Mouse (Mus musculus) forebrain, embryonic 13.5 days (tissue): Measurements from ENCODE around the gene Cnnm3. TPM values are rescaled to one million over a fixed set of nuclear protein-coding genes. Genes with fewer than 3 reads are reported as not detected.

Source experiments
- ATAC-seq: fragments of 200-750 bp; cut with Nextera tagmentation; 2 replicates; pipeline ENCODE4 v1.8.0; 2017
- H3K27ac ChIP-seq: fragments of 300-500 bp; sonication (generic); 2 replicates; pipeline ENCODE4 v1.5.1; 2015; ENCODE audit warnings: inconsistent platforms, mild to moderate bottlenecking, moderate library complexity
- H3K27me3 ChIP-seq: fragments of 300-500 bp; sonication (generic); 2 replicates; pipeline ENCODE4 v1.6.1; 2015; ENCODE audit warnings: mild to moderate bottlenecking, inconsistent platforms
- H3K36me3 ChIP-seq: fragments of 300-500 bp; sonication (generic); 2 replicates; pipeline ENCODE4 v1.6.1; 2015; ENCODE audit warnings: mild to moderate bottlenecking, inconsistent platforms; ENCODE audit not compliant: poor library complexity, severe bottlenecking
- H3K4me1 ChIP-seq: fragments of 300-500 bp; sonication (generic); 2 replicates; pipeline ENCODE4 v1.6.1; 2015; ENCODE audit warnings: inconsistent platforms
- H3K4me2 ChIP-seq: fragments of 300-500 bp; sonication (generic); 2 replicates; pipeline ENCODE4 v1.6.1; 2015; ENCODE audit warnings: inconsistent platforms, mild to moderate bottlenecking, moderate library complexity
- H3K4me3 ChIP-seq: fragments of 300-500 bp; sonication (generic); 2 replicates; pipeline ENCODE4 v1.5.1; 2015; ENCODE audit warnings: mild to moderate bottlenecking, inconsistent platforms
- H3K9ac ChIP-seq: fragments of 300-500 bp; sonication (generic); 2 replicates; pipeline ENCODE4 v1.6.1; 2015; ENCODE audit warnings: mild to moderate bottlenecking, inconsistent platforms
- H3K9me3 ChIP-seq: fragments of 300-500 bp; sonication (generic); replicated peaks from 2 replicates; pipeline ENCODE4 v1.6.1; 2016; ENCODE audit warnings: inconsistent platforms
- WGBS: fragments of 180-500 bp; shearing (Covaris S2); methylation state at CpG from one replicate; pipeline ENCODE4 v1.1.7; 2015; 5-methylcytosine and 5-hydroxymethylcytosine counted together
- polyA plus RNA-seq: library from polyadenylated mRNA; unstranded; fragments of >200 nt; fragmentation: Nextera tagmentation; extraction: Ambion mirVana; gene quantifications from 2 replicates; pipeline ENCODE4 v1.2.1, GENCODE M21; 2015

The Cnnm3 gene
- polyA plus RNA-seq, 1 experiment from 2014 or later: 5.3 TPM

- Histone ChIP-seq H3K9ac (no peak overlapping the region), H3K4me2 (no peak overlapping the region), H3K4me1 (peaks cover 53% of the 10 kb centered on the region), H3K36me3 (peaks cover 75% of the 10 kb centered on the region), H3K9me3 (no peaks in the 10 kb centered on the region), H3K27me3 (no peaks in the 10 kb centered on the region), H3K4me3 (no peak overlapping the region), H3K27ac (no peak overlapping the region)
- ATAC-seq: no peak
- 88% methylated on average over 16 of the region's 16 CpGs for WGBS
Observed at GRCm38 (mm10) chr1:36552506-36552905, 40.8 kb downstream of the Cnnm3 start.

GRCm38 (mm10) chr1:36554633-36555399, 43.1 kb downstream of the Cnnm3 start:
- no peak for ATAC-seq
- Histone ChIP-seq H3K4me3 (peak overlapping the region; percentile 95), H3K4me1 (peaks cover 39% of the 10 kb centered on the region), H3K9me3 (no peaks in the 10 kb centered on the region), H3K27me3 (peaks cover 12% of the 10 kb centered on the region), H3K9ac (peak overlapping the region; percentile 99), H3K36me3 (peaks cover 56% of the 10 kb centered on the region), H3K27ac (peak overlapping the region; percentile 99; the same call in 1 of the 2 replicates), H3K4me2 (peak overlapping the region; percentile 99)
- WGBS: 83% methylated on average over 21 of the region's 21 CpGs

GRCm38 (mm10) chr1:36555798-36556395, 44.2 kb downstream of the Cnnm3 start:
- Histone ChIP-seq H3K4me1 (peaks cover 39% of the 10 kb centered on the region), H3K36me3 (peaks cover 45% of the 10 kb centered on the region), H3K4me2 (peak overlapping the region; percentile 99), H3K9ac (peak overlapping the region; percentile 99), H3K27ac (peak overlapping the region; percentile 99), H3K9me3 (no peaks in the 10 kb centered on the region), H3K27me3 (peaks cover 17% of the 10 kb centered on the region), H3K4me3 (peak overlapping the region; percentile 95)
- 5% methylated on average over 8 of the region's 8 CpGs for WGBS
- no peak for ATAC-seq

- H3K4me3 ChIP-seq: peak overlapping the region; percentile 95
- peaks cover 17% of the 10 kb centered on the region for H3K27me3 ChIP-seq
- H3K4me2 ChIP-seq: peak overlapping the region; percentile 99
- H3K27ac ChIP-seq: peak overlapping the region; percentile 99
- peak overlapping the region; percentile 99 for H3K9ac ChIP-seq
- peaks cover 36% of the 10 kb centered on the region for H3K36me3 ChIP-seq
- peaks cover 35% of the 10 kb centered on the region for H3K4me1 ChIP-seq
- peak; percentile 83 for ATAC-seq
- WGBS: under 1% methylated on average over 52 of the region's 52 CpGs
- no peaks in the 10 kb centered on the region for H3K9me3 ChIP-seq
Observed at GRCm38 (mm10) chr1:36556553-36557456, 45.1 kb downstream of the Cnnm3 start.

GRCm38 (mm10) chr1:36557457-36558011, 45.9 kb downstream of the Cnnm3 start:
- peaks cover 29% of the 10 kb centered on the region for H3K36me3 ChIP-seq
- H3K4me3 ChIP-seq: peak overlapping the region; percentile 95
- peak; percentile 62 for ATAC-seq
- peak overlapping the region; percentile 99 for H3K9ac ChIP-seq
- H3K27me3 ChIP-seq: peaks cover 23% of the 10 kb centered on the region
- WGBS: 0% methylated on average over 48 of the region's 48 CpGs
- peaks cover 35% of the 10 kb centered on the region for H3K4me1 ChIP-seq
- H3K4me2 ChIP-seq: peak overlapping the region; percentile 99
- no peaks in the 10 kb centered on the region for H3K9me3 ChIP-seq
- H3K27ac ChIP-seq: peak overlapping the region; percentile 99

- H3K4me2 ChIP-seq: peak within 1 kb of the TSS; percentile 99
- under 1% methylated on average over 69 of the region's 69 CpGs for WGBS
- ATAC-seq: peak; percentile 65
Observed at GRCm38 (mm10) chr1:36558031-36558993, 46.6 kb downstream of the Cnnm3 start, which contains the start of gene Sema4c. Gene Sema4c, minus strand, starts transcription at chr1:36558349.

GRCm38 (mm10) chr1:36559256-36559655, 47.6 kb downstream of the Cnnm3 start:
- Histone ChIP-seq H3K27ac (no peak overlapping the region), H3K4me2 (peak overlapping the region; percentile 99), H3K4me3 (no peak overlapping the region), H3K27me3 (peaks cover 25% of the 10 kb centered on the region), H3K9me3 (no peaks in the 10 kb centered on the region), H3K4me1 (peaks cover 25% of the 10 kb centered on the region), H3K36me3 (peaks cover 12% of the 10 kb centered on the region), H3K9ac (no peak overlapping the region)
- 8% methylated on average over 4 of the region's 4 CpGs for WGBS
- ATAC-seq: no peak

More at GRCm38 (mm10) chr1:36558031-36558993, 46.6 kb downstream of the Cnnm3 start, which contains the start of gene Sema4c:
- Histone ChIP-seq H3K4me3 (peak within 1 kb of the TSS; percentile 95), H3K9ac (peak within 1 kb of the TSS; percentile 99), H3K27me3 (peaks cover 25% of the 10 kb centered on the region), H3K36me3 (peaks cover 21% of the 10 kb centered on the region), H3K4me1 (peaks cover 31% of the 10 kb centered on the region), H3K27ac (peak within 1 kb of the TSS; percentile 99), H3K9me3 (no peaks in the 10 kb centered on the region)

GRCm38 (mm10) chr1:36559888-36560287, 48.2 kb downstream of the Cnnm3 start:
- WGBS: 76% methylated on average over 5 of the region's 5 CpGs
- no peak overlapping the region for H3K4me2 ChIP-seq
- H3K27me3 ChIP-seq: peaks cover 25% of the 10 kb centered on the region
- no peaks in the 10 kb centered on the region for H3K9me3 ChIP-seq
- no peak overlapping the region for H3K27ac ChIP-seq
- H3K4me3 ChIP-seq: no peak overlapping the region
- H3K36me3 ChIP-seq: peaks cover 5% of the 10 kb centered on the region
- peaks cover 19% of the 10 kb centered on the region for H3K4me1 ChIP-seq
- no peak overlapping the region for H3K9ac ChIP-seq
- ATAC-seq: no peak

- no peaks in the 10 kb centered on the region for H3K36me3 ChIP-seq
- no peak for ATAC-seq
- WGBS: 70% methylated on average over 6 of the region's 6 CpGs
Observed at GRCm38 (mm10) chr1:36560903-36561302, 49.2 kb downstream of the Cnnm3 start.

GRCm38 (mm10) chr1:36562388-36562787, 50.7 kb downstream of the Cnnm3 start:
- 66% methylated on average over 4 of the region's 4 CpGs for WGBS
- H3K4me2 ChIP-seq: no peak overlapping the region
- peaks cover 29% of the 10 kb centered on the region for H3K27me3 ChIP-seq
- no peaks in the 10 kb centered on the region for H3K36me3 ChIP-seq
- no peak overlapping the region for H3K4me3 ChIP-seq
- no peak overlapping the region for H3K27ac ChIP-seq
- no peak for ATAC-seq
- peaks cover 7% of the 10 kb centered on the region for H3K4me1 ChIP-seq
- H3K9ac ChIP-seq: no peak overlapping the region
- H3K9me3 ChIP-seq: no peaks in the 10 kb centered on the region

More at GRCm38 (mm10) chr1:36560903-36561302, 49.2 kb downstream of the Cnnm3 start:
- H3K4me3 ChIP-seq: no peak overlapping the region
- H3K4me2 ChIP-seq: no peak overlapping the region
- no peak overlapping the region for H3K9ac ChIP-seq
- no peak overlapping the region for H3K27ac ChIP-seq
- peaks cover 9% of the 10 kb centered on the region for H3K4me1 ChIP-seq
- peaks cover 25% of the 10 kb centered on the region for H3K27me3 ChIP-seq
- no peaks in the 10 kb centered on the region for H3K9me3 ChIP-seq
